8 mouse cellular contexts compared by ENCODE assay signal in genomic region chr16:97850667-97851060, GRCm38 (mm10). TPM values are rescaled to one million over a fixed set of nuclear protein-coding genes. Genes with fewer than 3 reads are reported as not detected.
DNase-seq lines count a peak whose midpoint lies in the region; ATAC-seq lines count a peak whose summit lies in the region.

No protein-coding gene starts in this region.

- no peaks in the 10 kb centered on the region for H3K27me3 ChIP-seq in heart, embryonic 11.5 days (ENCODE audit: control insufficient read depth, insufficient read depth, low read length)
- H3K27me3 ChIP-seq in limb, embryonic 10.5 days (ENCODE audit: low read depth, poor library complexity, severe bottlenecking) = no peaks in the 10 kb centered on the region
- H3K27me3 ChIP-seq in neural tube, embryonic 14.5 days (ENCODE audit: control insufficient read depth, insufficient read depth, low read length) = no peaks in the 10 kb centered on the region

- peak overlapping the region; percentile 98 for H3K27ac ChIP-seq in heart, embryonic 11.5 days (ENCODE audit: low read depth, low read length)
- peak overlapping the region; percentile 100 for H3K27ac ChIP-seq in limb, embryonic 10.5 days
- H3K27ac ChIP-seq in neural tube, embryonic 14.5 days (ENCODE audit: low read depth, low read length) = peak overlapping the region; percentile 99

- intact Hi-C loops in heart, postnatal 14 days (cut with DNase I) = loop anchor here (2.0 to 5.0 kb wide), 4 partner anchors 47 to 232 kb away; partner anchors contain the start of genes A630089N07Rik, C2cd2 and Zbtb21

- H3K36me3 ChIP-seq in heart, embryonic 11.5 days (ENCODE audit: control insufficient read depth, insufficient read depth, low read length) = no peaks in the 10 kb centered on the region
- peaks cover 36% of the 10 kb centered on the region for H3K36me3 ChIP-seq in limb, embryonic 10.5 days
- H3K36me3 ChIP-seq in neural tube, embryonic 14.5 days (ENCODE audit: control insufficient read depth, insufficient read depth, low read length) = no peaks in the 10 kb centered on the region

- WGBS in heart, embryonic 11.5 days (ENCODE audit: insufficient replicate concordance) = under 1% methylated on average over 11 of the region's 11 CpGs
- WGBS in limb, embryonic 10.5 days = 3% methylated on average over 11 of the region's 11 CpGs
- 1% methylated on average over 11 of the region's 11 CpGs for WGBS in neural tube, embryonic 14.5 days

- peak overlapping the region; percentile 99 for H3K9ac ChIP-seq in heart, embryonic 11.5 days (ENCODE audit: low read depth, low read length)
- H3K9ac ChIP-seq in neural tube, embryonic 14.5 days (replicated peaks; ENCODE audit: low read depth, low read length) = peak overlapping the region; percentile 74

- peak overlapping the region; percentile 94 for H3K4me3 ChIP-seq in heart, embryonic 11.5 days (ENCODE audit: low read depth, low read length)
- peak overlapping the region; percentile 95 for H3K4me3 ChIP-seq in limb, embryonic 10.5 days
- H3K4me3 ChIP-seq in neural tube, embryonic 14.5 days (ENCODE audit: low read depth, low read length) = peak overlapping the region; percentile 48

- ATAC-seq in heart, embryonic 11.5 days (replicated peaks; ENCODE audit: insufficient number of reproducible peaks, low FRiP score, low TSS enrichment) = peak; percentile 15
- ATAC-seq in neural tube, embryonic 14.5 days (ENCODE audit: low read depth) = peak; percentile 61

- no peak for DNase-seq in heart, postnatal 14 days
- DNase-seq in thymus, postnatal 0 days (ENCODE audit: low spot score) = peak; percentile 64
- DNase-seq in thymus, postnatal 4 days = no peak
- peak; percentile 33 for DNase-seq in forelimb bud, embryonic 11.5 days (ENCODE audit: low read depth, low spot score)
- no peak for DNase-seq in limb, embryonic 10.5 days (ENCODE audit: low spot score)
- no peak for DNase-seq in cerebellum, adult 11-12 months

- H3K4me2 ChIP-seq in heart, embryonic 11.5 days = peak overlapping the region; percentile 85
- peak overlapping the region; percentile 63 for H3K4me2 ChIP-seq in neural tube, embryonic 14.5 days (ENCODE audit: low read depth, low read length)

- H3K9me3 ChIP-seq in heart, embryonic 11.5 days (replicated peaks; ENCODE audit: control insufficient read depth, low read length) = no peaks in the 10 kb centered on the region
- H3K9me3 ChIP-seq in limb, embryonic 10.5 days (replicated peaks) = no peaks in the 10 kb centered on the region
- no peaks in the 10 kb centered on the region for H3K9me3 ChIP-seq in neural tube, embryonic 14.5 days (ENCODE audit: control insufficient read depth, low read length)

- H3K4me1 ChIP-seq in heart, embryonic 11.5 days (ENCODE audit: control insufficient read depth, insufficient read depth, low read length) = peaks cover 2% of the 10 kb centered on the region; the same call in 1 of the 2 replicates
- peaks cover 22% of the 10 kb centered on the region for H3K4me1 ChIP-seq in limb, embryonic 10.5 days
- peaks cover 6% of the 10 kb centered on the region; the same call in 1 of the 2 replicates for H3K4me1 ChIP-seq in neural tube, embryonic 14.5 days (ENCODE audit: control insufficient read depth, insufficient read depth, low read length)

RNA-seq across cellular contexts. Expression of gene Prdm15, which starts 1.0 kb away (rescaled TPM):
- 6.2 and 7.9 TPM in 2 replicates for polyA plus RNA-seq in heart, embryonic 11.5 days (2014; fragmentation: Nextera tagmentation; extraction: Ambion mirVana)
- total RNA-seq in heart, postnatal 14 days (2021) = 1 to 10 TPM; 5.7 to 7.6 TPM
- polyA plus RNA-seq in thymus, postnatal 0 days (2015; fragmentation: Nextera tagmentation; extraction: Ambion mirVana) = 6.2 and 7.4 TPM in 2 replicates
- polyA plus RNA-seq in limb, embryonic 10.5 days (2016; fragmentation: Nextera tagmentation; extraction: Ambion mirVana) = 14.1 and 17.1 TPM in 2 replicates
- 10.3 and 11.8 TPM in 2 replicates for polyA plus RNA-seq in neural tube, embryonic 14.5 days (2014; fragmentation: Nextera tagmentation; extraction: Ambion mirVana)

Comparison
In these comparisons a context has a peak if more than half of its experiments do, and no peak if none do; other contexts are left out.
1. DNase-seq: peak in thymus, postnatal 0 days (single experiment) and forelimb bud, embryonic 11.5 days (single experiment); none in heart, postnatal 14 days (0 of 2), thymus, postnatal 4 days (single experiment), limb, embryonic 10.5 days (single experiment) and cerebellum, adult 11-12 months (single experiment).
2. Peak in every context shown above with its lines, with median percentiles within 50 percentile points of each other: H3K27ac ChIP-seq and H3K4me3 ChIP-seq.